Mouse (Mus musculus) cortical plate, adult 2 months (tissue): ENCODE results near the gene Strn4.

Source experiments
- CTCF ChIP-seq: fragments of 200-500 bp; IDR thresholded peaks from 2 replicates; pipeline ENCODE4 v1.5.1; 2011; ENCODE audit warnings: mild to moderate bottlenecking, control low read depth, low read length; ENCODE audit not compliant: insufficient read depth; ENCODE audit errors: extremely low read depth
- POLR2A ChIP-seq: fragments of 200-500 bp; IDR thresholded peaks from 2 replicates; pipeline ENCODE4 v1.6.1; 2011; ENCODE audit warnings: mild to moderate bottlenecking, low read length, control low read depth; ENCODE audit not compliant: insufficient read depth; ENCODE audit errors: extremely low read depth

DNA sequence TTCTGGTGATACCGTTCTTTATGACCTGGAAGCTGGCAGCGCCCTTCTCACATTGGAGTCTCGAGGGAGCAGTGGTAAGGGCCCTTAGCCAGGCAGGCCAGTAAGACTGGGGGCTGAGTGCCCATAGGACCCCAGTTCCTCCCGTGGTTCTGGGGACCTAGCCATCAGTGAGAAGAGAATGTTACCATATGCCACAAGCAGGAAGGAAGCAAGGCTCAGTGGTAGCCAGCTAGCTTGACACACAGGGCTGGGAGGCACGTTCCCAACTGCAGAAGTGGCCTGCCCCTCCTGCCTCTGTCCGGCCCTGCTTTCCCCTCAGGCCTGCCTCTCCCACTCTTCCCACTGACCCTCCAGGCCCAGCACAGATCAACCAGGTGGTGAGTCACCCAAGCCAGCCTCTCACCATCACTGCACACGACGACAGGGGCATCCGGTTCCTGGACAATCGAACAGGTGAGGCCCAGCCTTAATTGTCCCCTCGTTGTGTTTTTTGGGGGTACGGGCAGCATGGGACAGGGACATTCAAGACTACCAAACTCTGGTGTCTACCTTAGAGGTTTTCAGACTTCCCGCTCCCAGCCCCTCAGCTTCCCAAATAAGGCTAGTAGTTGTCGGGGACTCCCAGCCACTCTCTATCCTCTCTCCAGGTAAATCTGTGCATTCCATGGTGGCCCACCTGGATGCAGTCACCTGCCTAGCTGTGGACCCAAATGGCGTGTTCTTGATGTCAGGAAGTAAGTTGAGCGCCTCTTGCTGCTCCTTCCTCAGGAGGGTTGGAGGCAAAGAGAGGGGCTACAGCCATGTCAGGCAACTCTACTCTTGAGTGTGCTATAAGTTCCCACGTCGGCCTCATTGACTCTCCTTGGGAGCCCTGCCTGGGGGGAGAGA lies 22.5 kb downstream of the Strn4 start:
- TF ChIP-seq POLR2A (no peak), CTCF (no peak)
